Comparison of ENCODE assay signal across 8 mouse cellular contexts in genomic region chr6:145823588-145824234, GRCm38 (mm10). TPM values are rescaled to one million over a fixed set of nuclear protein-coding genes. Genes with fewer than 3 reads are reported as not detected.
DNase-seq lines count a peak whose midpoint lies in the region; ATAC-seq lines count a peak whose summit lies in the region.

No protein-coding gene starts in this region.

- ATAC-seq in midbrain, embryonic 16.5 days = peak; percentile 40; the same call in 1 of the 2 replicates

- H3K27me3 ChIP-seq in midbrain, embryonic 16.5 days (ENCODE audit: control insufficient read depth, insufficient read depth, low read depth, low read length) = no peaks in the 10 kb centered on the region

- DNase-seq in heart, postnatal 10 days = peak; percentile 54 to 61
- DNase-seq in heart, adult 8-10 months (ENCODE audit: low spot score) = no peak
- peak; percentile 74 for DNase-seq in ES-CJ7 (ENCODE audit: low read depth, low spot score)
- peak; percentile 36 for DNase-seq in cerebellum, adult 8-10 months
- DNase-seq in kidney, postnatal 25 days = peak; percentile 49 to 52
- DNase-seq in c-Kit-positive CD71-positive TER-119-positive erythroid progenitor cells, embryonic 14.5 days (ENCODE audit: low spot score) = no peak
- DNase-seq in ovary, postnatal 10 days (ENCODE audit: low spot score) = no peak

- no peak overlapping the region for H3K4me3 ChIP-seq in midbrain, embryonic 16.5 days (ENCODE audit: low read depth, low read length)

- WGBS in midbrain, embryonic 16.5 days = 57% methylated on average over 5 of the region's 5 CpGs

- H3K9ac ChIP-seq in midbrain, embryonic 16.5 days (ENCODE audit: low read depth, low read length) = no peak overlapping the region

- no peak overlapping the region for H3K27ac ChIP-seq in midbrain, embryonic 16.5 days (ENCODE audit: low read length)

- no peaks in the 10 kb centered on the region for H3K36me3 ChIP-seq in midbrain, embryonic 16.5 days (ENCODE audit: control insufficient read depth, insufficient read depth, low read length)

- H3K4me2 ChIP-seq in midbrain, embryonic 16.5 days (ENCODE audit: low read length) = no peak overlapping the region

- intact Hi-C loops in heart, postnatal 10 days (cut with DNase I) = loop anchor here (5.0 kb wide), 1 partner anchor 461 kb away; no protein-coding TSS in a partner anchor

- no peaks in the 10 kb centered on the region for H3K4me1 ChIP-seq in midbrain, embryonic 16.5 days (ENCODE audit: control insufficient read depth, insufficient read depth, low read length)

- no peaks in the 10 kb centered on the region for H3K9me3 ChIP-seq in midbrain, embryonic 16.5 days (replicated peaks; ENCODE audit: control insufficient read depth, low read length, poor library complexity, severe bottlenecking)

RNA-seq across cellular contexts. Expression of gene Bhlhe41, which starts 41.6 kb away (rescaled TPM):
- 10 to 100 TPM; 15.9 to 17.4 TPM for total RNA-seq in heart, postnatal 10 days (2021)
- 10 to 100 TPM; 27.4 to 57.3 (median 35.1) TPM for total RNA-seq in heart, adult 8-10 months (2022)
- 8.9 and 9.7 TPM in 2 replicates for polyA plus RNA-seq in midbrain, embryonic 16.5 days (2015; fragmentation: Nextera tagmentation; extraction: Ambion mirVana)

Comparison
In these comparisons a context has a peak if more than half of its experiments do, and no peak if none do; other contexts are left out.
1. DNase-seq: peak in heart, postnatal 10 days (2 of 2), ES-CJ7 (single experiment), cerebellum, adult 8-10 months (single experiment) and kidney, postnatal 25 days (2 of 2); none in heart, adult 8-10 months (single experiment), c-Kit-positive CD71-positive TER-119-positive erythroid progenitor cells, embryonic 14.5 days (single experiment) and ovary, postnatal 10 days (single experiment).